Mouse (Mus musculus): ENCODE results near the gene Patl2. TPM values are rescaled to one million over a fixed set of nuclear protein-coding genes. Genes with fewer than 3 reads are reported as not detected.
"Not testable (repeated sequence)": the region's sequence is repeated elsewhere in the genome, so short reads cannot be mapped to it uniquely, and the experiment has no call there.

Gene Patl2
- total RNA-seq (2022): under 1 TPM in 1 of 4 experiments, not detected in 3; 0.09 TPM

DNA sequence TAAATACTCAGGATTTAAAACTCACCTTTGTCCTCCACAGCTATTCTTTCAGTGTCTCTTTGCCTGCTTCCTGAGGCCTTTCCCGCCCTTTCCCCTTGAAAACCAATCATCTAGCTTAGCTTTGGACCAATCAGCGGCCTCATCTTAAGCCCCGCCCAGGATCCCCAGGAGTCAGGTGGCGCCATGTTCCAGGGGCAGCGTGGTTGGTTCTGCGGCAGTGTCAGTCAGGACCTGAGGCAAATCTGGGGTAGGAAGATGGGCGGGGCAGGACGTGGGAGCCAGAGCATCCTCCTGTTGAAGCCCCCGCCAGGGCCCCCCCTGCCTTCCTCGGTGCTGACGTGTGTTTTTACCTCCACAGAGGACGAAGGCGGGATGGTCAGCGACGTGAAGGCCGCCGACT lies at the start of gene Patl2, which contains the start of gene Terb2:
Gene Patl2, minus strand, starts transcription at position 84 of the 400 bp plus-strand sequence.
Gene Terb2, plus strand, starts transcription at position 167 of the 400 bp plus-strand sequence.
- DNase-seq: no peak

DNA sequence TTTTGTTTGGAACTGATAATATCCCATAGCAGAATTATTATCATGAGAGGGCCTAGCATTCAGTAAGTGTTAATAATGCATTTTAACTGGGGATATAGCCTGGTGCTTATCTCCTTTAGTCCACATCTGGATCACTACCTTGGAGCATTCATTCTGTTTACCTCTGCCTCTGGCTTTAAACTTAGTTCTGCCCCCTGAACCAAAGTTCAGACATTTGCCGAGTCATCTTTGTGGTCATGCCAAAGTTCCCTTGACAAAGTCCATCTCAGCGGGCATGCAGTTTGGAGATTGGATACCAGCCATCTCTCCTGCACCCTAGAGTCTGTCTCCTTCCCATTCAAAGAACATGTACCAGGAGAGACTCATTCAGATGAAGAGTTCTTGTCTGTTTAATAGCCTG lies 49.4 kb upstream of the Patl2 start:
- no peak for DNase-seq

DNA sequence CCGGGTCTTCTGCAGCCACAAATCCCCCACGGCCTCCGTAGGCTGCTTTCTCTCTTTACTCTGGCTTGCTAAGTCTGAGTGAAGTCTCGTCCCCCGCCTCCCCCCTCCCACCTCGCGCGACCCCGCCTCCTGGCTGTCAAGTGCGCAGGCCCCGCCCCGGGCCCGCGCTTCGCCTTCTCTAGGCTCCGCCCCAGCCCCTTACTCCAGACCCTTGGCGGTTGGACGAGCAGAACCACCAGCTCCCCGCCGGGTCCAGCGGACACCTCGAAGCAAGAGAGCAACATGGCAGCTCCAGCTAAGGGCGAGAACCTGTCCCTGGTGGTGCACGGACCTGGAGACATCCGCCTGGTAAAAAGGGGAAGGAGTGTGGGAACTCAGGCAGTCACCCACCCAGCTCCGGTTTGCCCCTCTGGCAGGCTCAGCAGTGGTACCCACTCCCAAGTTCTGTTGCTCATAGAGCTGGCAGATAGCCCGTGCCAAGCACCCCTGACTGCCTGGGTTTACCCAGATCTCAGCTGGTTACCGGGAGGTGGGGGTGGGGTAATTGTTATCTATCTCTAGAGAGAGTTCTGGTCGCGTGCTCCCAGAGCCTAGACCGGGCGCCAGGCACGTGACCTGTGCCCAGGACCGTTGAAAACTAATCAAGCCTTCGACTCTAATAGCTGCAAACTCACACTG lies 48.8 kb upstream of the Patl2 start, which contains the start of gene Sord:
Gene Sord, plus strand, starts transcription at position 139 of the 678 bp plus-strand sequence.
- DNase-seq: peak; percentile 70

DNA sequence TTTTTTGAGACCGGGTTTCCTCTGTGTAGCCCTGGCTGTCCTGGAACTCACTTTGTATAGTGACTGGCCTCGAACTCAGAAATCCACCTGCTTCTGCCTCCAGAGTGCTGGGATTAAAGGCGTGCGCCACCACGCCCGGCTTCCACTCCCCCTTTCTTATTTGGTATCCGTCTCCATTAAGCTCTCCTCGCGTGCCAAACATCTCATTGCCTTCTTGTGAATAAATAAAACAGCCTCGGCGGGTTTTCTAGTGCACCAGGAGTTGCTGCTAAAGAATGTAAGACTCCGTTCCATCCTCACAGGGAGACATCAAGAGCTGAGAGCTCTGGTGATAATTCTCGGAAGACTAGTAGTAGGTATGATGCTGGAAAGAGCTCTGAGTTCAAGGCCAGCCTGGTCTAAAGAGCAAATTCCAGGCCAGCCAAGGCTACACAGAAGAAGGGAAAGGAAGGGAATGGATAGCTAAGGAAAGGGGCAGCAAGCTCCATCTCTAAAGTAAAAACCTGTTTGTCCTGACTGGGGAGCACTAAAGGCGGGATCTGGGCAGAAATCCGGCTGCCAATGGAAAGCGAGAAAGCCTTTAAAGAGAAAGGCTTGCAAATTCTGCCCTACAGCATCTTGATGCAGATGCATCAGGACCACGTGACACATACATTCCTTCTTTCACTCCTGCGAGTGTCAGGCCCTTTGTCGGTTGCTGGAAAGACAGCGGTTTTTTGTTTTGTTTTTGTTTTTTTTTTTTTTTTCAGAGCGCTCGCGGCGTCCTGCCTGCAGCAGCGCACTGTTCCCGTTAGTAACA lies 48.0 kb upstream of the Patl2 start:
- peak; percentile 17 for DNase-seq

DNA sequence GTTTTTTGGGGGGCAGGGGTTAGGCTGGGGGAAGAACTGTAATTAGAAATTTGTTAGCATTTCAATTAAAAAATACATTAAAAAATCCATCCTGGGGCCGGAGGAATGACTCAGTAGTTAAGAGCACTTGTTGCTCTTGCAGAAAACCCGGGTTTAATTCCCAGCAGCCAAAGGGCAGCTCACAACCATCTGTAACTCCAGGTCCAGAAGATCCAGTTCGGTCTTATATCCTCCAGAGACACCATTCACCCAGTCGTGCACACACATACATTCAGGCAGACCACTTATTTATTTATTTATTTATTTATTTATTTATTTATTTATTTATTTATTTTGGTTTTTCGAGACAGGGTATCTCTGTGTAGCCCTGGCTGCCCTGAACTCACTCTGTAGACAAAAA lies 47.4 kb upstream of the Patl2 start:
- no peak for DNase-seq

DNA sequence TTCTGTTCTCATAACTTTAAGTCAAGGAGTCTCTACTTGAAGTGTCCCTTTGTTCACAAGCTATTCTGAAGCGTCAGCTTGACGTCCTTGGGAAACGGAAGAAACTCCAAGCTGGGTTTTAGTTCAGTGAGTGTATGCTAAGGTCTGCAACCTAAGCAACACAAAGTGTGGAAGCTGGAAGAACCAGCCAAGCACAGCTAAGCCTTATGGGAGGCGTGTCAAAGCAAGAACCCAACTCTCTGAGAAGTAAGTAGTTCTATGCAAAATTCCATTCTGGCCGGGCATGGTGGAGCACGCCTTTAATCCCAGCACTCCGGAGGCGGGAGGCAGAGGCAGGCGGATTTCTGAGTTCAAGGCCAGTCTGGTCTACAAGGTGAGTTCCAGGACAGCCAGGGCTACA lies 45.6 kb upstream of the Patl2 start:
- DNase-seq: no peak

DNA sequence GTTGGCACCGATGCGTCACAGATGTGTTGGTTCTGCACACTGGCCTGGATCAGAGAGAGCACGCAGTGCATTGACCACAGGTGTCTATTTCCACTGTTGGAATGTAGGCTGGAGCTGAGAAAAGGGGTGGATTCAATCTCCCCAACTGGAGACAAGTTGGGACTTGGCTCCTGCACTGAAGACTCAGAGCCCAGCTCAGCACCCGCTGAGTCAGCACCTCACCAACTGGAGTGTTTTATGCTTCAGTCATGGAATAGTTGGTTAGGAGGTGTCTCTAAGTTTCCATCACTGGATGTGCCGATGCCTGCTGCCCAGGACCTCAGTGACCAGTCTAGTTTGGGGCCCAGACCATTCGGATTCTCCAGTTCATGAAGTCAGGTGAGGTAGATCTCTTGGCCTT lies 44.4 kb upstream of the Patl2 start:
- no peak for DNase-seq

DNA sequence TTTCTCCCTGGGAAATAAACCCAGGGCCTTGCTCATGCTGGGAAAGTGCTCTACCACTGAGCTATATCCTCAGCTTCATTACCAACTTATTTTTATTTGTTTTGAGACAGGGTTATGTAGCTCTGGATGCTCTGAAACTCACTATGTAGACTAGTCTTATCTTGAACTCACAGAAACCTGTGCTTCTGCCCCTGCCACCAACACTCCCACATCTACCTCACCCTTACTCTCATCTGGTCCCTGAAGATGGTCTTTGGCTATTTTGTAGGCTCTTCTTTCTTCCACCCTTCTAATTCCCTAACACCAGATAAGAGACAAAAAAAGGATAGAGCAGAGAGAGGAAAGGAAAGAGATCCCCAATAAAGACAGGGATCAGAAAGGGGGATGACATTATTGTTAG lies 37.7 kb upstream of the Patl2 start:
- DNase-seq: no peak

DNA sequence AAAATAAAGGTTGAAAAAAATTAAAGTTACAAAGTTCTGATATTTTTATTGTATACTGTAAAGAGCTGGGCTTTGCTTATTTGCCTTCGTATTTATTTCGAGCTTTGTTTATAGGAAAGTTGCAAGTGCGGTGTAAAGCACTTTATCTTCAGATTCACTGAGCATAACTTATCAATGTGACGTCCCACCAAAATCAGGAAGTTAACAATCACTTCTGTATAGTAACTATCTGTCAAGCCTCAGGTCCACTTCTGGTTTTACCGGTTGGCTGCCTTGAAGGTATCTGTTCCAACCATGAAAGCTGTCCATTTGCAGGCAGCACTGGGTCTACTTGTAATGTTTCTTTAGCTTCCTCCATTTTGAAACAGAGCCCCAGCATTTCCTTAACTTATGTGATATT lies 36.3 kb upstream of the Patl2 start:
- no peak for DNase-seq

DNA sequence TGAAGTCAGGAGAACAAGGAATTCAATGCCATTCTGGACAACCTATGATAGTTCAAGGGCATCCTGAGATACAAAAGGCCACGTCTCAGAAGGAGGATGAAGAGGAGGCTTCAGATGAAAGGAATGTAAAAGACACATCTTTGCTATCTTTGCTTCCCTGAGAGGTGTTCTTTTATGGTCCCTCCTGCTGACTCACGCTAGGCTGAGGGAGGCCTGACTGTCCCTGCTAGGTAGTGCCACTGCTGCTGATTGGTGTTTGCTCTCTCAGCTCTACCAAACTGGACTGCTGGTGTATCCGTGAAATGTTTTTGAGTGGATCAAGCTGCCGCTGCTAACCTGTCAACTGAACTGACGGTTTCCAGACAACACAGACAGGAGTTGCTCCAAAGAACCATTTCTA lies 35.8 kb upstream of the Patl2 start:
- no peak for DNase-seq

DNA sequence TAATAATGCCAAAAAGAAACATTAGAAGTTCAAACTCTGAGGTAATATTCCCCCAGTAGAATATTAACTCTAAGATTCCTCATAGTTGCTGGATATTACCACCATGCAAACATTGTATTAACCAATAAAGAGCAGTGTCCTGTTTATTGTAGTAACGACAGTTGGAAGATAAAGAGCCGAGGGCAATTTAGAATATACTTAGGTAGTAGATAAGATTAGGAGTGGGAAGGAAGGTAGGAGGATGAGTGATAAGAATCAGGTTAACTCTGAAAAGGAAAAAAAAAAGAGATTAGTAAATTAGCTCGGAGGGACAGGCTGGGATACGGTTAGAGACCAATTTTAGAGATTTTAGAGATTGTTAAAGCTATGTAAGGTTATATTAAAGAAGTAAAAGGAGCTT lies 35.4 kb upstream of the Patl2 start:
- DNase-seq: no peak

DNA sequence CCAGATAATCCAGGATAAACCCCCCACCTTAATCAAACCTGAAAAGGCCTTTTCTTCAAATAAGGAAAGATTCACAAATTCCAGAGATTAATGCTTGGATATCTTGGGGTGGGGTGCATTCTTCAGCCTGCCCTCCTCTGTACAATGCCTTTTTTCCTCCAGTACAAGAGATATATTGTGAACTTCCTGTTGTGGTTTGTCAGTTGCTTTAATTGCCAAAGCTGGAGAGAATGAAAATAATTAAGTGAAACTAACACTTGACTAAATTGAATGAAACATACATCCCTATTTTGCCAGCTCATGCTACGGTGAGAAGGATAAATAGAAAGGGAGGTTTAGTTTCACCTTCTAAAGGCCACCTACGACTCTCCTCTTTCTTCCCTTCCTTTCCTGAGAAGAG lies 32.2 kb upstream of the Patl2 start:
- DNase-seq: no peak

DNA sequence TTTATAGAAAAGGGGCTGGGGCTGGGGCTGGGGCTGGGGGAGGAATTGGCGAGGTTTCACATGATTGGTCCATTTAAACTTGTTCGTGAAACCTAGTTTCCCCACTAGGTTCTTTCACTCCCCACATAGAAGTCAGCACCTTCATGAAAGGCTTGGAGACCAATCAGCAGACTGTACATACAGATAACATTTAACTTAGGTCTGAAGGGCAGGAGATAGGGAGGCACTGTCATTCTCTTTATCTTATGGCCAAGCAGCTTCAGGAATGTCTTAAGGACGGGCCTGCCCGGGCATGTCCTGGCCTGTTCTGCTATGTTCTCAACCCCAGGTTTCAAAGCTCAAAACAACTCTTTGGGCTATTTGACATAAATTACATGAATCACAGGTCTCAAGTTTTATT lies 31.1 kb upstream of the Patl2 start:
- DNase-seq: not testable (repeated sequence)

DNA sequence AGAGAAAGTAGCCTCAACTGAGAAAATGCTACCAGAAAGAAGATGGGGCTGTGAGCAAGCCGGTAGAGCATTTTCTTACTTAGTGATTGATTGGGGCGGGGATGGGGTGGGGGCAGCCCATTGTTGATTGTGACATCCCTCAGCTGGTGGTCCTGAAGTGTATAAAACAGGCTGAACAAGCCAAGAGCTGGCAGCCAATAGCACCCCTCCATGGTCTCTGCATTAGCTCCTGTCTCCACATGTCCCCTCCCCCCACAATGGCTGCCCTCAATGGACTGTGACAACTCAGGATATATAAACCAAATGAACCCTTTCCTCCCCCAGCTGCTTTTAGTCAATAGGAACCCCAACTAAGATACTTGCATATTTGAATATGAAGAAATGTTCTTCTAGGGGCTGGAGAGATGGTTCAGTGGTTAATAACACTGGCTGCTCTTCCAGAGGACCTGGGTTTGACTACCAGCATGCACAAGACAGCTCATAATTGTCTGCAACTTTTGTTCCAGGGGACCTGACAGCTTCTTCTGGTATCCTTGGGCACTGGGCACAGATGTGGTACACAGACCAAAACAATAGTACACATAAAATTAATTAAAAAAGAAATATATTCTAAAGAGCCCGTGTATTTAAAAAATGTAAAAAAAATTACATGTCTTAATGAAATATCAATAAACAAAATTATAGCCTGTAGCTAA lies 24.7 kb upstream of the Patl2 start:
- no peak for DNase-seq

DNA sequence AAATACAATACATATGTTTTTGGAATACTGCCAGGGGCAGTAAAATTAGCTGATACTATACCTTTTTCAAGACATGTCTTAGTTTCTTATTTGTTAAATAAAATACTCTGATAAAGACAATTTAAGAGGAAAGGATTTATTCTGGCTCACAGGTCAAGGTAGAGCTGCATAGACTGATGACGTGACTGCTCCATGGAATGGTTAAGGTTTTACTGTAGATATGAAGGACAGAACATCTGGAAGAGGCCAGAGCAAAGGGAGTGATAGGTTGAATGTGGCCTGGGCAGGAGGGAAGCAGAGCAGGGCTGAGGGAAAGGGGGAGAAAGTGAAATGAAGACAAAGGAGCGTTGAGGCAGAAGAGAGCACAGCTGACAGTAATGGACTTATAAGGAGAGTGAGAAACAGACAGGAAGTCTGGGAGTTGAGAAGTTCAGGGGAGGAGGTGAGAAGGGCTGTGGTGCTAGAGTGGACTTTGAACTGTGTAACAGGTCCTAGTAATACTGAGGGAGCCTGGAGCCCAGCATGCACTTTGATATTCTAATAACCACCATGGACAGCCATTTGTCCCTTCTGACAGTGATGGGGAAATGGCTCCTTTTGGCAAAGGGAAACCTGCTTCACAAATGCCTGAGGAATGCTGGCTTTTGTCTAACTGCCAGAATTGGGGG lies 20.6 kb upstream of the Patl2 start:
- no peak for DNase-seq

DNA sequence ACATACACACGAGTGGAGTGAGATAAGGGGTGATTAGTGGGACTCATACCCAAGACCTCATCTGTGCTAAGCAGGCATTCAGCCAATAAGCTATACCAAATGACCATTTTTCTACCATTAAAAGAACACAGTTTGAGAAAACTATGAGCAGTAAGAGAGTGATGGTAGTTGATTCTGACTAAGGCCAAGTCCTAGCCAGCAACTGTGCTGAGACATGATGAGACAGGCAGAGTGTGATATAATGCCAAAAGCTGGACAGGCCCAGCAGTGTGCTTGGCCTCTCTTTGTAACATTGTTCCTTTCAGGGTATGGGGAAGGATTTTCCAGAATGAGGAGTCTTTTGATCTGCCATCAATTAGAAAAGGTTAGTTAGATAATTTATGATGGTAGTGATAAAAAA lies 15.5 kb upstream of the Patl2 start:
- peak; percentile 28 for DNase-seq

DNA sequence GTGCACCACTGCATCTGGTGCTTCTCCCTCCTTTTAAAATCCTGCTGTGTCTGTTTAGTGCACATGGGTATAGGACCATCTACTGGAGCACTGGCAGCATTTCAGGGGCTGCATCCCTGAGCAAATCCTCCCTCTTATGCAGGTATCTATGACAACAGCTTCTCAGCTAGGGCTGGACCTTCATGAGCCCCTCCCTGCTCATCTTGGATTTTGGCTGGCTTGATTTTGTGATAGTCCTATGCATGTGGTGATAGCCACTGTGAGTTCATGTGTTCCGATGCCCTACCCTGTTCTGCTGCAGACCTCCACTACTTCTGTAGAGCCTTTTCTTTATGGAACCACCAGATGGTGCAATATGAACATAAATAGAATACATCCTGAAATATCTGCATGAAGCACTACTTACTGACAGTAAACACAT lies 8.5 kb upstream of the Patl2 start:
- DNase-seq: no peak

DNA sequence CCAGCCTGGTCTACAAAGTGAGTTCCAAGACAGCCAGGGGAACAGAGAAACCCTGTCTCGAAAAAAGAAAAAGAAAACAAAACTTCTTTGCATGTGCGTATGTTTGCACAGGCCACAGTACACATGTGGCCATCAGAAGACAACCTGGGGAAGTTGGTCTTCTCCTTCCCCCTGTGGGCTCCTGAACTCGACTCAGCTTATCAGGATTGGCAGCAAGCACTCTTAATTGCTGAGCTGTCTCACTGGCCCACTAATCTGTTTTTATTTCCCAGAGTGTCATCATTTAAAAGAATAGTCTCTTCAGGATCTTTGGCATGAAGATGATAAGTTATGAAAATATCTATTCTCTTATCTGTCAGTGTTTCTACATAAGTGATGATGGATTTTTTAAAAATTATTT lies 5.9 kb upstream of the Patl2 start:
- DNase-seq: no peak

DNA sequence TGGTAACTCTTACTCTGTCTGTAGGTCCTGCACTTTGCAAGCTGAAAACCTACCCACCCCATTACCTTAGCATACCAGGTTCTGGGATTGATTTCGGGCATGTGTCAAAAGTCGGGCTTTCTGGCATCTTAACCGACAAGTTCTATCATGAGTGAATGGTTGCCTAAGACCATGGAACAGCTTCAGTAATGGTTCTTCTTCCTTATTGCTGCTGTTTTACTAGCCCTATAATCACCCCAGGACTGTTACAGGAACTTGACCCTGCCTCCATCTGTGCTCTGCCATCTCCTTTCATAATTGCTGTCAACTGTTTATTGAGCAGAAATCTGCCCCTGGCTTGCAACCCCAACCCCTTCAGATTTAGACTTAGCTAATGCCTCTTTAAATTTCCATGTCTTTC lies 762 bp upstream of the Patl2 start:
- no peak for DNase-seq

DNA sequence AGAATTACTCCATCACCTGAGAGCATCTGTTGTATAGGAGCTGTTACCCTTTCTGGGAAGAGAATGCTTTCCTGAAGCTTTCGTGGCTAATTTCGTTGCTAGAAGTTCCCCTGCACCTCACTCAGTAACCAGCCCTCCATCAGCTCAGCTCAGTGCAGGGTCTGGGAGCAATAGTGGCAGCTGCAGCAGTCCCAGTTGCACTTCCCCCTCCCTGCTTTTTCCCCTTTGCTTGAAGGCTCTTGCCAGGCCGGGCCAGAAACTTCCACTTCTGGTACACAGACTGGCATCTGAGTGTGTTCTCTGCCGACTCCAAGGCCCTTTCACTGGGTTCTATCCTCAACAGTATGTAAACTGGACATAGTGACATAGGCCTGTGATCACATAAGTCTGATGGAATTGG lies 903 bp downstream of the Patl2 start:
- DNase-seq: no peak

DNA sequence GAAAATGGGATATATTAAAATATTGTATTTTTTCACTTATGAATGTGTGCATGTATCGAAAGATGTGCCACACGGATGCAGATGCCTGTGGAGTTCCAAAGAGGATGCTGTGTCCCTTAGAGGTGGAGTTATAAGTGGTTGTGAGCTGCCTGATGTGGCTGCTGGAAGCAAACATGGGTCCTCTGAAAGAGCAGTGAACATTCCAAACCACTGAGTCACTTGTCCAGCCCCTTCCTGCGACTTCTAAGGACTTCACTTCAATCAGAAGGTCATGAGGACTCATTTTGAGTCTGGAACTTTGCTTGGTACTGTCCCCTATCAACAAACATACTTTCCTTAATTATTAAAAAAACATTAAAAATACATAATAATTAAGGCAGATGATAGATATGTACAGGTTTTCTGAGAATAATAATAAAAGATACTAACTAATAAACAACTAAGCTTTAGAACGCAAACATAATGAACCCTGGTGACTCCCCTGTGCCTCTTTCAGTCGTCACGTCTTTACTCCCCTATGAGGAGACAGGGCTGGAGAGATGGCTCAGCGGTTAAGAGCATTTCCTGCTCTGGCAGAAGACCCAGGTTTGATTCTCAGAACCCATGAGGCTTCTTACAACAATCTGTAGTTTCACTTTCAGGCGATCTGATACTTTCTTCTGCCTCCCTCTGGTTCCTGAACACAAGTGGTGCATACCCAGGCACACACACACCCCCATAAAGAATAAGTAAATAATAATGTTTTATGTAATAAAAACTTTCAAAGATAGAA lies 5.8 kb downstream of the Patl2 start:
- DNase-seq: no peak

DNA sequence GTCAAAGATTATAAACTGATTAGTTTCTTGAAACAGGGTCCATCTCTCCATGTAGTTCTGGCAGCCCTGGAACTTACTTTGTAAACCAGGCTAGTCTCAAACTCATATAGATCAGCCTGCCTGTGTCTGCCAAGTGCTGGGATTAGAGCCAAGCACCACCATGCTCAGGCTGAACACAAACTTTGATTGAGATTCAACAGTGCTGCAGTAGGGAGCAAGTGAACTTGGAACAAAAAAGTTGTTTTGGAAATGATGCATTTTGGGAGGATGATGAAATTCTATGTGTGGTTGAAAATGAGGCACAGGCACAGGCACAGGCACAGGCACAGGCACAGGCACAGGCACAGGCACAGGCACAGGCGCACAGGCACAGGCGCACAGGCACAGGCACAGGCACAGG lies 13.8 kb downstream of the Patl2 start:
- DNase-seq: no peak

Data from adrenal gland, adult 8-10 months (tissue).